Mouse (Mus musculus) stomach, embryonic 16.5 days (tissue): ENCODE results near the gene Ablim2. TPM values are rescaled to one million over a fixed set of nuclear protein-coding genes. Genes with fewer than 3 reads are reported as not detected.

Source experiments
- ATAC-seq: fragments of 200-750 bp; cut with Nextera tagmentation; 2 replicates; pipeline ENCODE4 v1.8.0; 2017; ENCODE audit warnings: moderate number of reproducible peaks, moderate TSS enrichment; ENCODE audit not compliant: insufficient read depth, low FRiP score
- H3K27ac ChIP-seq: fragments of 300-500 bp; sonication (generic); 2 replicates; pipeline ENCODE4 v1.5.1; 2014; ENCODE audit warnings: low read length
- H3K27me3 ChIP-seq: fragments of 300-500 bp; sonication (generic); 2 replicates; pipeline ENCODE4 v1.6.1; 2014; ENCODE audit warnings: low read length, control low read depth, mixed read lengths; ENCODE audit not compliant: control insufficient read depth, insufficient read depth
- H3K36me3 ChIP-seq: fragments of 300-500 bp; sonication (generic); 2 replicates; pipeline ENCODE4 v1.6.1; 2014; ENCODE audit warnings: low read length; ENCODE audit not compliant: control insufficient read depth, insufficient read depth
- H3K4me1 ChIP-seq: fragments of 300-500 bp; sonication (generic); 2 replicates; pipeline ENCODE4 v1.6.1; 2014; ENCODE audit warnings: low read length, control low read depth, mixed read lengths; ENCODE audit not compliant: control insufficient read depth, insufficient read depth
- H3K4me2 ChIP-seq: fragments of 300-500 bp; sonication (generic); 2 replicates; pipeline ENCODE4 v1.6.1; 2014; ENCODE audit warnings: low read depth, low read length, mixed read lengths
- H3K4me3 ChIP-seq: fragments of 300-500 bp; sonication (generic); replicated peaks from 2 replicates; pipeline ENCODE4 v1.5.1; 2014; ENCODE audit warnings: mild to moderate bottlenecking, low read length
- H3K9ac ChIP-seq: fragments of 300-500 bp; sonication (generic); 2 replicates; pipeline ENCODE4 v1.6.1; 2014; ENCODE audit warnings: low read length
- H3K9me3 ChIP-seq: fragments of 300-500 bp; sonication (generic); replicated peaks from 2 replicates; pipeline ENCODE4 v1.6.1; 2016; ENCODE audit warnings: low read length, control low read depth; ENCODE audit not compliant: control insufficient read depth
- WGBS: fragments of 180-500 bp; shearing (Covaris S2); extraction: QIAGEN DNeasy Blood & Tissue Kit; methylation state at CpG from one replicate; pipeline ENCODE4 v1.1.7; 2014; 5-methylcytosine and 5-hydroxymethylcytosine counted together
- polyA plus RNA-seq: library from polyadenylated mRNA; unstranded; fragments of >200 nt; fragmentation: Nextera tagmentation; extraction: Ambion mirVana; gene quantifications from 2 replicates; pipeline ENCODE4 v1.2.1, GENCODE M21; 2015

Ablim2 gene
- polyA plus RNA-seq, 1 experiment from 2014 or later, result 4.3 TPM

DNA sequence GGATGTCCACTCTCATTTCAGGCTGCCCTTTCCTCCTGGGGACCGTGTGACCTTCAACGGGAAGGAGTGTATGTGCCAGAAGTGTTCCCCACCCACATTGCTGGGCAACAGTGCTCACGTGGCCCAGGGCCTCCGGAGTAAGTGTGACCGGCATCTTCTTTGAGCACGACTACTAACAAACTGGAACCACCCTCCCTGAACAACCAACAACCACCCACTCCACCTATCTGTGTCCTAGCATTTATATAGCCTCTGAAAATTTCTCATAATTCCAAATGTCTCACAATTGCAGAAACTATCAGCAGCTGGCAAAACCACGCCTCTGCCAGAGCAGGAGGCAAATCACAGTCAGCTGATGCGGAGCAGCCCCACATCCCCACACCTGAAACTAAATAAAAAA lies 49.3 kb downstream of the Ablim2 start:
- Histone ChIP-seq H3K9me3 (no peaks in the 10 kb centered on the region), H3K27ac (no peak overlapping the region), H3K4me1 (no peaks in the 10 kb centered on the region), H3K4me2 (no peak overlapping the region), H3K36me3 (no peaks in the 10 kb centered on the region), H3K4me3 (no peak overlapping the region), H3K27me3 (no peaks in the 10 kb centered on the region), H3K9ac (no peak overlapping the region)
- WGBS, result 72% methylated on average over 8 of the region's 8 CpGs
- no peak for ATAC-seq

DNA sequence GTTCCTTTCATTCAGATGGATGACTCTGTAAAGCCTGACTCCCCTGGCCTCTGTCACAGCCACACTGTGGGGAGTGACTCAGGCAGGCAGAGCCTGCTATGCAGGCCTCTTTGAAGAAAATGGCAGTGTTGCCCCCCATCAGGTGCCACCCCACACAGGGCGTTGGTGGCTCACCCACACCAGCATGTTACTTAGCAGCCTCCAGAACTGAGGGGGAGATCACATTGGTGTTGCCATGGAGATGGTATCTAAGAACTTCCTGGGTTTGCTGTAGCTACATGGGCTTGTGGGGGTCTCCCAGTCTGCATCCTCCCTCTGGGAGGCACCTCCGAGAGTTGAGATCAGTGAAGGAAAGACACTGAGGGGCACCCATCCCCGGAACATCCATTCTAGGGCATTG lies 52.8 kb downstream of the Ablim2 start:
- Histone ChIP-seq H3K4me3 (no peak overlapping the region), H3K9ac (no peak overlapping the region), H3K4me1 (no peaks in the 10 kb centered on the region), H3K36me3 (no peaks in the 10 kb centered on the region), H3K4me2 (no peak overlapping the region), H3K27ac (no peak overlapping the region), H3K9me3 (no peaks in the 10 kb centered on the region), H3K27me3 (no peaks in the 10 kb centered on the region)
- ATAC-seq, result no peak
- WGBS, result 63% methylated on average over 3 of the region's 3 CpGs

DNA sequence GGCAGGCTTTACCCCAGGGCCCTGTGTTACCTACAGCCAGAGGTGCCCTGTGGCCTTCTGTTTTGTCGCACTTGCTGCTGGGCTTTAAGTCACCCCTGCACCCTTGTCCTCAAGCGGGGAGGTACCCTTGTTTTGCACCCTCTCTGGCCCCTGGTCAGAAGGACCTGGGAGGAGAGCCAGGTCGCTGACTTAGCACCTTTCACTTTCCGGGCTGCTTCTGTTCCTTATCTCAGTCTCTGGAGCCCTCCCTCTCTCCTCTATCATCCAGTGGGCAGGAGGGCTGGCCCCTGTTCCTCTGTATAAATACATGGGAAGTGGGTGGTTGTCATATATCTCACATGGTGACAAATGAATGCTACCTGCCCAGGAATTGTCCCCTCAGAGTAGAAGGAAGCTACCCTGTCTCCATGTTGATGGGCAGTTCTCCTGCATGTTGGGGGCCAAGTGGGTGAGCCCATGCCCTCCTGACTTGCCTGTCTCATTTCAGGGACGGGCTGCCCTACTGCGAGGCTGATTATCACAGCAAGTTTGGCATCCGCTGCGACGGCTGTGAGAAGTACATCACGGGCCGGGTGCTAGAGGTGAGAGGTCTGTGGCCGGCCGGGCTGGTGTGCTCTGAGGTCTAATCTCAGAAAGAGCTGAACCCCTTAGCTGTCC lies 54.1 kb downstream of the Ablim2 start:
- WGBS, result 73% methylated on average over 13 of the region's 13 CpGs
- Histone ChIP-seq H3K9ac (no peak overlapping the region), H3K9me3 (no peaks in the 10 kb centered on the region), H3K4me3 (no peak overlapping the region), H3K4me1 (no peaks in the 10 kb centered on the region), H3K27me3 (no peaks in the 10 kb centered on the region), H3K4me2 (no peak overlapping the region), H3K36me3 (no peaks in the 10 kb centered on the region), H3K27ac (no peak overlapping the region)
- ATAC-seq, result no peak

DNA sequence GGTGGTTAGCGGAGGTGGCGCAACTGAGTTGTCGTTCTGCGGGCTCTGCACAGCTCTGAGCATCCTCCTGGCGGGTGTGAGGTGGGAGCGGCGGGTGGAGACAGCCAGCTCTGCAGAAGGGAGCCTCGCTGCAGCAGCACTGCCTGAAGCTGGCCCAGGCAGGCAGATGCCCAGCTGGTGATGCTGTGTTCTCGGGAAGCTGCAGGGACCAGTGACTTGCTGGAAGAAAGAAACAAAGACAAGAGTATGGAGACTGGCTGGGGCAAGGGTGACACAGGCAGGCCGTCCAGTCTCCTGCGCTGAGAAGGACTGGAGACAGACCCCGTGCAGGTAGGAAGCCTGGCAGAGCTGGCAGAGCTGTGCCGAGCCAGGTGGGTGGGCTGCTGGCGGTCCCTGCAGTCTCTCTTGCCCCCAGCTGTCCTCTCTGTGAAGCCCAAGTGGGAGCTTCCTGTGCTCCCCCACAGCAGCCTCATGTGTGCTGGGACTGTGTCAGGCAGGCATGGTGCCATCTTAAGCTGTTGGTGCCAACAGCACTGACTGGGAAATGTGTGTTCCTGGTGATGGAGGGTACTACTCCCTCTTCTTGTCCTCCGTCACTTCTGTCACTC lies 56.8 kb downstream of the Ablim2 start:
- Histone ChIP-seq H3K9me3 (no peaks in the 10 kb centered on the region), H3K4me1 (no peaks in the 10 kb centered on the region), H3K9ac (no peak overlapping the region), H3K27me3 (no peaks in the 10 kb centered on the region), H3K36me3 (no peaks in the 10 kb centered on the region), H3K27ac (no peak overlapping the region), H3K4me3 (no peak overlapping the region), H3K4me2 (no peak overlapping the region)
- WGBS, result 52% methylated on average over 15 of the region's 15 CpGs
- ATAC-seq, result no peak

DNA sequence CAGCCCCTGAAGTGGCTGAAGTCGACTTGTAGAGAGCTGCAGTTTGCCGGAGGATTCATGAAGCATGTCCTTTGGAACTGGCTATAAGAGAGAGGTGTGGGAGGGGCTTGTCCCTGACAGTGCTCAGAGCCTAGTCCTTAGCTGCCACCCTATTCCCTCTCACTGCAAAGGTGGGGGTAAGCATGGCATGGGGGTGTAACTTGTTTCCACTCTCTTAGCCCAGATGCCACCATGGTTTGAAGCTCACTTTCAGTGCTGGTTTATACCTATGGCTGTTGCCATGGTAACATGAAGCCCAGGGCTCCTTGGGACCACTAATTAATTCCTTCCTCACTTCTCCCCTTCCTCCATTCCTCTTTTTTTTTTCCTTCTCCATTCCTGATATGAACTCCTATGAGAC lies 57.4 kb downstream of the Ablim2 start:
- Histone ChIP-seq H3K4me3 (no peak overlapping the region), H3K27ac (no peak overlapping the region), H3K27me3 (no peaks in the 10 kb centered on the region), H3K9me3 (no peaks in the 10 kb centered on the region), H3K36me3 (no peaks in the 10 kb centered on the region), H3K4me2 (no peak overlapping the region), H3K9ac (no peak overlapping the region), H3K4me1 (no peaks in the 10 kb centered on the region)
- no peak for ATAC-seq
- WGBS, result 40% methylated on average over 2 of the region's 2 CpGs

DNA sequence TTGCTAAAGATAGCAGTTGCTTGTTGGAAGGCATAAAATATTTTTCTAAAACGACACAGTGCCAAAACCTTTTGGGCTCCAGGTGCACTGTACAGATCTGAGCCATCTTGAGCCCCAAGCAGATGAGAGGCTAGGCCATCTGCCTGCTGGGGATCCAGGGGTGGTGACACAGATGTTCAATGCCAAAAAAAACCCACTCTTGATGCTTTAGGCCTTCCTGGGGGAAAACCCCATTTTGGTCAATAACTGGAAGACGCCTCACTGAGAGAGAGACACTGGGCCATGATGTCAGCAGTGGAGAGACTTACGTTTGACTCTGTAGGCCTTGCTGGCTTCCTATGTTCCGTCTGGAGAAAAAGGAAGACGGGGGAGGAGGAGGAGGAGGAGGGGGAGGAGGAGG lies 59.6 kb downstream of the Ablim2 start:
- no peak overlapping the region for H3K27ac ChIP-seq
- ATAC-seq, result no peak
- WGBS, result 76% methylated on average over 3 of the region's 5 CpGs
- H3K9ac ChIP-seq, result no peak overlapping the region
- no peak overlapping the region for H3K4me3 ChIP-seq
- no peak overlapping the region for H3K4me2 ChIP-seq
- H3K9me3 ChIP-seq, result no peaks in the 10 kb centered on the region
- H3K27me3 ChIP-seq, result no peaks in the 10 kb centered on the region
- H3K4me1 ChIP-seq, result no peaks in the 10 kb centered on the region
- H3K36me3 ChIP-seq, result no peaks in the 10 kb centered on the region

DNA sequence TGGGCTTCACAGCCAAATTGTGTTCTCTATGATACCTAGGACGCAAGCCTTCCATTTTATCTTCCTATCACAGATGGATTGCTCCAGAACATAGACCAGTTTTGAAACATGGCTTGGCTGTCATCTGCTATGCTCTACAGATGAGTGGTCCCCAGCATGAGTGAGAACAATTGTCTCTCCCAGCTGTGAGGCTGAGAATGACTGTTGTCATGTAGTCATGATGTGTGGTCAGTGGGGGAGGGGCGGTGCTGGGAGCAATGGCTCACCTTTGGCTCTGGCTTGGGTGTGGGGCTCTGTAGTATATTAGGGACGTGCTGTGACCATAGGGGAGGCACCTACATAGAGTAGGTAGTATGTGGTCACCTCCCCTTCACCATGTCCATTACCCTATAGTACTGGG lies 60.2 kb downstream of the Ablim2 start:
- Histone ChIP-seq H3K9me3 (no peaks in the 10 kb centered on the region), H3K27ac (no peak overlapping the region), H3K9ac (no peak overlapping the region), H3K4me1 (no peaks in the 10 kb centered on the region), H3K27me3 (no peaks in the 10 kb centered on the region), H3K36me3 (no peaks in the 10 kb centered on the region), H3K4me3 (no peak overlapping the region), H3K4me2 (no peak overlapping the region)
- WGBS, result 78% methylated on average over 3 of the region's 3 CpGs
- no peak for ATAC-seq

DNA sequence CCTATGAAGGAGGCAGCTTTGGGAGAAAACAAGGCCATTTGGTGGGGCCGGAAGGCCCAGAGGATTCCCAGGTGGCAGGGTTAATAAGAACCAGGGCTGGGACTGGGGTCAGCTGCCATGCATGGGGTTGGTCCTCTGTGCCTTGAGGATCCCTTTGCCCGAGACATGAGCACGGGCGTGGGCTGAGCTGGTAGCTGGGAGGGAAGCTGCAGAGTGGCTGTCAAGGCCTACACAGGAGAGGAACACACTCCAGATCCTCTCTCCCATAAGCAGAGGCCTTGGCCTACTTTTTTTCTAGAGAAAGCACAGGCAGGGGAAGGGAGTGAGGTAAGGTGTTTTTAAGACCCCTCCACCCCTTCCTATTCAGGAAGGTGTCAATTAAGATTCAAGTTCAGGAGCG lies 65.0 kb downstream of the Ablim2 start:
- ATAC-seq, result no peak
- H3K27ac ChIP-seq, result no peak overlapping the region
- no peak overlapping the region for H3K4me2 ChIP-seq
- H3K9ac ChIP-seq, result no peak overlapping the region
- no peaks in the 10 kb centered on the region for H3K9me3 ChIP-seq
- H3K4me1 ChIP-seq, result no peaks in the 10 kb centered on the region
- 80% methylated on average over 5 of the region's 5 CpGs for WGBS
- no peaks in the 10 kb centered on the region for H3K36me3 ChIP-seq
- no peaks in the 10 kb centered on the region for H3K27me3 ChIP-seq
- no peak overlapping the region for H3K4me3 ChIP-seq

DNA sequence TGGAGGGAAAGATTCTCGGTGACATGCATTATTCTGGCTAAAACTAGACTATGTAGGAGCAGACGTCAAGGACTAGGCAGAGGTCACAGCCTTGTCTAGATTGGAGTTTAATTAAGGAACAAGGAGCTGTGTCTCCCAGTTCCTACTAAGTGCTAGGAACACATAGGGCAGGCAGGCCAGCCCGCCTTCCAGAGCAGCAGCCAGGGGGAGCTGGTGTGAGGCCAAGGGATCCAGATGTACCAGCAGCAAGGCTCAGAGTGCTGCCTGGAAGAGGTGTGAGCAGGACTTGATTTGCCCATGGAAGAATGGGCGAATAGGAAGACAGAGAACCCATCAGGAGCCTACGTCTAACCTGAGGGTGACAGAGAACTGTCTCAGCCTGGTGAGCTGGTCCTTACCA lies 68.8 kb downstream of the Ablim2 start:
- H3K27ac ChIP-seq, result no peak overlapping the region
- H3K4me3 ChIP-seq, result no peak overlapping the region
- no peaks in the 10 kb centered on the region for H3K36me3 ChIP-seq
- no peaks in the 10 kb centered on the region for H3K4me1 ChIP-seq
- no peaks in the 10 kb centered on the region for H3K9me3 ChIP-seq
- no peak overlapping the region for H3K4me2 ChIP-seq
- no peak for ATAC-seq
- 67% methylated on average over 5 of the region's 5 CpGs for WGBS
- no peak overlapping the region for H3K9ac ChIP-seq
- no peaks in the 10 kb centered on the region for H3K27me3 ChIP-seq
